Mouse (Mus musculus): ENCODE data around the gene Xk. TPM values are rescaled to one million over a fixed set of nuclear protein-coding genes. Genes with fewer than 3 reads are reported as not detected.

The Xk gene
- polyA plus RNA-seq, 1 experiment from 2014 or later = 5.9 TPM

Other genes starting within 250 kb of the Xk start
- not detected in 2 replicates for gene Fthl17e, start 239.3 kb upstream of the Xk start, polyA plus RNA-seq (2015; fragmentation: Nextera tagmentation; extraction: Ambion mirVana)
- gene Fthl17f, start 209.7 kb upstream of the Xk start, polyA plus RNA-seq (2015; fragmentation: Nextera tagmentation; extraction: Ambion mirVana) = not detected in 2 replicates
- not detected in 2 replicates for gene 4930402K13Rik, start 168.2 kb upstream of the Xk start, polyA plus RNA-seq (2015; fragmentation: Nextera tagmentation; extraction: Ambion mirVana)
- 0.09 and 0.13 TPM in 2 replicates for gene Lancl3, start 72.9 kb upstream of the Xk start, polyA plus RNA-seq (2015; fragmentation: Nextera tagmentation; extraction: Ambion mirVana)
- gene Gm14862, start 15.9 kb upstream of the Xk start, polyA plus RNA-seq (2015; fragmentation: Nextera tagmentation; extraction: Ambion mirVana) = 1.4 and 1.9 TPM in 2 replicates
- gene H2al1m, start 11.0 kb downstream of the Xk start, polyA plus RNA-seq (2015; fragmentation: Nextera tagmentation; extraction: Ambion mirVana) = 0.44 and 0.74 TPM in 2 replicates
- not detected in 2 replicates for gene H2al1k, start 77.9 kb downstream of the Xk start, polyA plus RNA-seq (2015; fragmentation: Nextera tagmentation; extraction: Ambion mirVana)
- 23.1 and 23.8 TPM in 2 replicates for gene Cybb, start 215.0 kb downstream of the Xk start, polyA plus RNA-seq (2015; fragmentation: Nextera tagmentation; extraction: Ambion mirVana)

Measured in liver, postnatal 0 days (tissue).